ENCODE assay signal across 26 mouse cellular contexts in genomic region chr6:4008501-4009040, GRCm38 (mm10). TPM values are rescaled to one million over a fixed set of nuclear protein-coding genes. Genes with fewer than 3 reads are reported as not detected.
DNase-seq lines count a peak whose midpoint lies in the region; ATAC-seq and TF ChIP-seq lines count a peak whose summit lies in the region.
"Had no signal": no experiment of that assay in that cellular context is flagged by ENCODE, and none has a peak within 500 bp of the region (broad histone marks: within the 10 kb centered on the region; RNA-seq: fewer than 3 reads in every experiment).

No protein-coding gene starts in this region.

- no peaks in the 10 kb centered on the region for H3K9me3 ChIP-seq in embryonic facial prominence, embryonic 14.5 days (ENCODE audit: control insufficient read depth, low read length)
- no peaks in the 10 kb centered on the region for H3K9me3 ChIP-seq in embryonic facial prominence, embryonic 10.5 days
- no peaks in the 10 kb centered on the region for H3K9me3 ChIP-seq in heart, embryonic 12.5 days (replicated peaks)
- H3K9me3 ChIP-seq in lung, postnatal 0 days (ENCODE audit: low read length): no peaks in the 10 kb centered on the region
- H3K9me3 ChIP-seq: forebrain, embryonic 15.5 days; G1E; hindbrain, embryonic 10.5 days; limb, embryonic 15.5 days had no signal

- no peaks in the 10 kb centered on the region for H3K36me3 ChIP-seq in embryonic facial prominence, embryonic 14.5 days (ENCODE audit: control insufficient read depth, insufficient read depth, low read length)
- no peaks in the 10 kb centered on the region for H3K36me3 ChIP-seq in embryonic facial prominence, embryonic 10.5 days (replicated peaks)
- no peaks in the 10 kb centered on the region for H3K36me3 ChIP-seq in heart, embryonic 12.5 days
- H3K36me3 ChIP-seq in lung, postnatal 0 days (ENCODE audit: insufficient read depth, low read length): no peaks in the 10 kb centered on the region
- H3K36me3 ChIP-seq: forebrain, embryonic 15.5 days; G1E; hindbrain, embryonic 10.5 days; limb, embryonic 15.5 days had no signal

- H3K9ac ChIP-seq in embryonic facial prominence, embryonic 14.5 days (ENCODE audit: low read depth, low read length): no peak overlapping the region
- H3K9ac ChIP-seq in heart, embryonic 12.5 days: no peak overlapping the region
- H3K9ac ChIP-seq in lung, postnatal 0 days (replicated peaks; ENCODE audit: low read depth): no peak overlapping the region
- H3K9ac ChIP-seq: forebrain, embryonic 15.5 days; limb, embryonic 15.5 days had no signal

- DNase-seq in embryonic facial prominence, embryonic 14.5 days (ENCODE audit: low spot score): peak; percentile 9
- DNase-seq in embryonic facial prominence, embryonic 10.5 days (ENCODE audit: low spot score): no peak
- DNase-seq in heart, adult 8-10 months (ENCODE audit: low spot score): peak; percentile 74
- DNase-seq in Muller cell, postnatal 12 days (ENCODE audit: inconsistent ontology term): peak; percentile 94
- DNase-seq in lung, postnatal 0 days (ENCODE audit: low spot score): peak; percentile 17
- no peak for DNase-seq in adrenal gland, postnatal 36 days
- DNase-seq in urinary bladder, adult 18-20 months (ENCODE audit: low spot score in 2 of 2): no peak
- DNase-seq: cerebellum, adult 11-12 months; cerebellum, postnatal 36 days; kidney, adult 9 months; layer of hippocampus, postnatal 36 days; spleen, adult 18-20 months; thymus, adult 2 months had no signal

- TF ChIP-seq CTCF in lung, postnatal 0 days (IDR thresholded peaks at IDR 0.05): no peak

- 46% methylated on average over 2 of the region's 2 CpGs for WGBS in embryonic facial prominence, embryonic 14.5 days
- 81% methylated on average over 2 of the region's 2 CpGs for WGBS in embryonic facial prominence, embryonic 10.5 days
- 58% methylated on average over 2 of the region's 2 CpGs for WGBS in heart, embryonic 12.5 days
- WGBS in lung, postnatal 0 days: 22% methylated on average over 2 of the region's 2 CpGs

- H3K27ac ChIP-seq in embryonic facial prominence, embryonic 14.5 days (replicated peaks; ENCODE audit: low read depth, low read length): no peak overlapping the region
- H3K27ac ChIP-seq in embryonic facial prominence, embryonic 10.5 days (replicated peaks): no peak overlapping the region
- no peak overlapping the region for H3K27ac ChIP-seq in heart, embryonic 12.5 days (ENCODE audit: poor library complexity, severe bottlenecking)
- no peak overlapping the region for H3K27ac ChIP-seq in lung, postnatal 0 days (ENCODE audit: low read length)
- H3K27ac ChIP-seq: forebrain, embryonic 15.5 days; hindbrain, embryonic 10.5 days; limb, embryonic 15.5 days had no signal

- TF ChIP-seq EP300 in lung, postnatal 0 days (IDR thresholded peaks at IDR 0.05): no peak

- no peaks in the 10 kb centered on the region for H3K27me3 ChIP-seq in embryonic facial prominence, embryonic 14.5 days (replicated peaks; ENCODE audit: control insufficient read depth, insufficient read depth, low read length)
- H3K27me3 ChIP-seq in embryonic facial prominence, embryonic 10.5 days (replicated peaks; ENCODE audit: low read depth, poor library complexity, severe bottlenecking): no peaks in the 10 kb centered on the region; the same call in 1 of the 2 replicates
- no peaks in the 10 kb centered on the region for H3K27me3 ChIP-seq in heart, embryonic 12.5 days (replicated peaks)
- H3K27me3 ChIP-seq in lung, postnatal 0 days (replicated peaks; ENCODE audit: insufficient read depth, low read length): no peaks in the 10 kb centered on the region
- H3K27me3 ChIP-seq: forebrain, embryonic 15.5 days; limb, embryonic 15.5 days had no signal

- peaks cover 7% of the 10 kb centered on the region; the same call in 1 of the 2 replicates for H3K4me1 ChIP-seq in embryonic facial prominence, embryonic 14.5 days (ENCODE audit: control insufficient read depth, insufficient read depth, low read length)
- H3K4me1 ChIP-seq in embryonic facial prominence, embryonic 10.5 days: peaks cover 11% of the 10 kb centered on the region
- H3K4me1 ChIP-seq in heart, embryonic 12.5 days (replicated peaks): peaks cover 19% of the 10 kb centered on the region
- 0 out of 2 replicates have a peak, but pooled peaks cover 5% of the 10 kb centered on the region for H3K4me1 ChIP-seq in lung, postnatal 0 days (ENCODE audit: insufficient read depth, low read depth, low read length)

- no peak overlapping the region for H3K4me3 ChIP-seq in embryonic facial prominence, embryonic 14.5 days (ENCODE audit: low read depth, low read length)
- no peak overlapping the region for H3K4me3 ChIP-seq in embryonic facial prominence, embryonic 10.5 days
- no peak overlapping the region for H3K4me3 ChIP-seq in heart, embryonic 12.5 days
- no peak overlapping the region for H3K4me3 ChIP-seq in lung, postnatal 0 days (ENCODE audit: low read depth, low read length)
- H3K4me3 ChIP-seq: forebrain, embryonic 15.5 days; hindbrain, embryonic 10.5 days; limb, embryonic 15.5 days had no signal

- H3K4me2 ChIP-seq in embryonic facial prominence, embryonic 14.5 days (ENCODE audit: low read depth, low read length): no peak overlapping the region
- H3K4me2 ChIP-seq in heart, embryonic 12.5 days: no peak overlapping the region
- no peak overlapping the region for H3K4me2 ChIP-seq in lung, postnatal 0 days (replicated peaks; ENCODE audit: low read depth, low read length)
- H3K4me2 ChIP-seq: forebrain, embryonic 15.5 days; limb, embryonic 15.5 days had no signal

- no peak for ATAC-seq in embryonic facial prominence, embryonic 14.5 days (ENCODE audit: low read depth)
- ATAC-seq in heart, embryonic 12.5 days (ENCODE audit: insufficient number of reproducible peaks, low FRiP score): no peak
- no peak for ATAC-seq in lung, postnatal 0 days
- ATAC-seq: CD4-positive, CD25-positive, alpha-beta regulatory T cell, adult 4 months; forebrain, embryonic 15.5 days had no signal

RNA-seq across cellular contexts. Expression of gene Gng11, which starts 4.9 kb away (rescaled TPM):
- 86.6 and 96.9 TPM in 2 replicates for polyA plus RNA-seq in embryonic facial prominence, embryonic 14.5 days (2014; fragmentation: Nextera tagmentation; extraction: Ambion mirVana)
- 34.8 and 38.9 TPM in 2 replicates for polyA plus RNA-seq in embryonic facial prominence, embryonic 10.5 days (2016; fragmentation: Nextera tagmentation; extraction: Ambion mirVana)
- total RNA-seq in heart, adult 8-10 months (2022): 10 to 100 TPM; 40.1 to 73.9 (median 62.2) TPM
- 76.1 and 79.7 TPM in 2 replicates for polyA plus RNA-seq in heart, embryonic 12.5 days (2016; fragmentation: Nextera tagmentation; extraction: Ambion mirVana)
- 224 and 242 TPM in 2 replicates for polyA plus RNA-seq in lung, postnatal 0 days (2015; fragmentation: Nextera tagmentation; extraction: Ambion mirVana)
- total RNA-seq in adrenal gland, postnatal 36 days (2021): 10 to 100 TPM; 28.0 to 35.3 TPM
- total RNA-seq: G1E had no signal
- polyA plus RNA-seq: CD4-positive, CD25-positive, alpha-beta regulatory T cell, adult 4 months; G1E had no signal

RNA-seq across cellular contexts. Expression of gene Gngt1, which starts 15.0 kb away (rescaled TPM):
- polyA plus RNA-seq in embryonic facial prominence, embryonic 14.5 days (2014; fragmentation: Nextera tagmentation; extraction: Ambion mirVana): 0.24 TPM in 1 of 2 replicates, not detected in the other
- not detected in 2 replicates for polyA plus RNA-seq in embryonic facial prominence, embryonic 10.5 days (2016; fragmentation: Nextera tagmentation; extraction: Ambion mirVana)
- total RNA-seq in heart, adult 8-10 months (2022): not detected
- polyA plus RNA-seq in heart, embryonic 12.5 days (2016; fragmentation: Nextera tagmentation; extraction: Ambion mirVana): not detected in 2 replicates
- not detected in 2 replicates for polyA plus RNA-seq in lung, postnatal 0 days (2015; fragmentation: Nextera tagmentation; extraction: Ambion mirVana)
- not detected for total RNA-seq in adrenal gland, postnatal 36 days (2021)
- total RNA-seq: adrenal gland, adult 18-20 months; layer of hippocampus, postnatal 36 days; left cerebral cortex, postnatal 25 days; midbrain, postnatal 0 days had no signal
- polyA plus RNA-seq: brain, embryonic 14.5 days; CD4-positive, CD25-positive, alpha-beta regulatory T cell, adult 4 months; embryonic facial prominence, embryonic 11.5 days; forebrain, embryonic 15.5 days; G1E; hindbrain, embryonic 10.5 days; limb, embryonic 15.5 days; liver, embryonic 16.5 days; midbrain, postnatal 0 days; stomach, embryonic 14.5 days; thymus, adult 2 months had no signal

RNA-seq across cellular contexts. Expression of gene Tfpi2, which starts 19.9 kb away (rescaled TPM):
- polyA plus RNA-seq in embryonic facial prominence, embryonic 14.5 days (2014; fragmentation: Nextera tagmentation; extraction: Ambion mirVana): 3.5 TPM in 2 replicates
- polyA plus RNA-seq in embryonic facial prominence, embryonic 10.5 days (2016; fragmentation: Nextera tagmentation; extraction: Ambion mirVana): 0.79 and 0.85 TPM in 2 replicates
- under 1 TPM; 0.53 to 0.89 (median 0.75) TPM for total RNA-seq in heart, adult 8-10 months (2022)
- polyA plus RNA-seq in heart, embryonic 12.5 days (2016; fragmentation: Nextera tagmentation; extraction: Ambion mirVana): 4.3 TPM in 2 replicates
- polyA plus RNA-seq in lung, postnatal 0 days (2015; fragmentation: Nextera tagmentation; extraction: Ambion mirVana): 6.9 and 7.0 TPM in 2 replicates
- 1 to 10 TPM; 3.6 to 4.3 TPM for total RNA-seq in adrenal gland, postnatal 36 days (2021)
- total RNA-seq: G1E; layer of hippocampus, postnatal 36 days; left cerebral cortex, postnatal 25 days; midbrain, postnatal 0 days had no signal
- polyA plus RNA-seq: G1E had no signal

Comparison
In these comparisons a context has a peak if more than half of its experiments do, and no peak if none do; other contexts are left out.
1. DNase-seq: peak in embryonic facial prominence, embryonic 14.5 days (single experiment), heart, adult 8-10 months (single experiment), Muller cell, postnatal 12 days (single experiment) and lung, postnatal 0 days (single experiment); none in embryonic facial prominence, embryonic 10.5 days (single experiment), adrenal gland, postnatal 36 days (0 of 2) and urinary bladder, adult 18-20 months (0 of 2).